Mouse (Mus musculus) frontal cortex, adult (tissue): ENCODE results near the gene Usp6nl.

Source experiments
- ATAC-seq: cut with Nextera tagmentation; 2 replicates; pipeline ENCODE4 v1.9.2; 2017; ENCODE audit warnings: mild to moderate bottlenecking, moderate library complexity, mixed read lengths; ENCODE audit not compliant: low TSS enrichment

Usp6nl gene

GRCm38 (mm10) chr2:6333570-6333969 lies 11.1 kb downstream of the Usp6nl start:
- no peak for ATAC-seq

GRCm38 (mm10) chr2:6334011-6334410 lies 11.5 kb downstream of the Usp6nl start:
- no peak for ATAC-seq

- ATAC-seq = no peak
These were observed 12.7 kb downstream of the Usp6nl start for GRCm38 (mm10) chr2:6335032-6335735.

GRCm38 (mm10) chr2:6336013-6336412 lies 13.5 kb downstream of the Usp6nl start:
- no peak for ATAC-seq

- no peak for ATAC-seq
These were observed 14.2 kb downstream of the Usp6nl start for GRCm38 (mm10) chr2:6336649-6337048.

GRCm38 (mm10) chr2:6337436-6337835 lies 15.0 kb downstream of the Usp6nl start:
- ATAC-seq = no peak

- ATAC-seq = no peak
These were observed 15.7 kb downstream of the Usp6nl start for GRCm38 (mm10) chr2:6338031-6338629.

GRCm38 (mm10) chr2:6340439-6340838 lies 18.0 kb downstream of the Usp6nl start:
- ATAC-seq = peak; percentile 57; the same call in 1 of the 2 replicates

- no peak for ATAC-seq
These were observed 19.0 kb downstream of the Usp6nl start for GRCm38 (mm10) chr2:6341496-6341895.

GRCm38 (mm10) chr2:6349256-6350092 lies 27.0 kb downstream of the Usp6nl start:
- ATAC-seq = no peak

- ATAC-seq = no peak
These were observed 27.7 kb downstream of the Usp6nl start for GRCm38 (mm10) chr2:6350164-6350563.

GRCm38 (mm10) chr2:6350931-6351695 lies 28.6 kb downstream of the Usp6nl start:
- no peak for ATAC-seq

GRCm38 (mm10) chr2:6352541-6352971 lies 30.1 kb downstream of the Usp6nl start:
- 0 out of 2 replicates have a peak, but pooled peaks have one; percentile 16 for ATAC-seq

- no peak for ATAC-seq
These were observed 30.6 kb downstream of the Usp6nl start for GRCm38 (mm10) chr2:6353060-6353459.

GRCm38 (mm10) chr2:6357306-6357705 lies 34.8 kb downstream of the Usp6nl start:
- ATAC-seq = no peak

- ATAC-seq = no peak
These were observed 37.2 kb downstream of the Usp6nl start for GRCm38 (mm10) chr2:6359645-6360044.

- no peak for ATAC-seq
These were observed 40.7 kb downstream of the Usp6nl start for GRCm38 (mm10) chr2:6363126-6363525.

- ATAC-seq = no peak
These were observed 41.5 kb downstream of the Usp6nl start for GRCm38 (mm10) chr2:6363922-6364321.

GRCm38 (mm10) chr2:6366521-6366928 lies 44.1 kb downstream of the Usp6nl start:
- peak; percentile 74 for ATAC-seq

- peak; percentile 76 for ATAC-seq
These were observed 44.5 kb downstream of the Usp6nl start for GRCm38 (mm10) chr2:6366973-6367372.

GRCm38 (mm10) chr2:6367497-6367896 lies 45.0 kb downstream of the Usp6nl start:
- no peak for ATAC-seq

- no peak for ATAC-seq
These were observed 51.7 kb downstream of the Usp6nl start for GRCm38 (mm10) chr2:6374216-6374615.
